Mouse (Mus musculus) lung, postnatal 0 days (tissue): ENCODE data around the gene Tesmin.

Experiments used
- CTCF ChIP-seq: IDR thresholded peaks from 2 replicates; pipeline ENCODE4 v1.5.1; 2016; ENCODE audit warnings: antibody characterized with exemption, mild to moderate bottlenecking
- EP300 ChIP-seq: IDR thresholded peaks from 2 replicates; pipeline ENCODE4 v1.6.1; 2016; ENCODE audit warnings: antibody characterized with exemption, mild to moderate bottlenecking, control low read depth

GRCm38 (mm10) chr19:3447348-3447747 is 58.7 kb downstream of the Tesmin start:
- peak; percentile 19 for TF ChIP-seq CTCF
- TF ChIP-seq EP300 = no peak
